Mouse (Mus musculus): ENCODE data around the gene Alpl. TPM values are rescaled to one million over a fixed set of nuclear protein-coding genes. Genes with fewer than 3 reads are reported as not detected.

Alpl gene
- polyA plus RNA-seq, 1 experiment from 2014 or later = 2.5 TPM

- Histone ChIP-seq H3K4me1 (replicated peaks; ENCODE audit: control insufficient read depth, insufficient read depth) (no peaks in the 10 kb centered on the region), H3K4me3 (ENCODE audit: low read depth, low read length) (no peak overlapping the region), H3K9me3 (ENCODE audit: control insufficient read depth, low read length) (no peaks in the 10 kb centered on the region), H3K27me3 (ENCODE audit: control insufficient read depth, insufficient read depth, low read length) (no peaks in the 10 kb centered on the region), H3K36me3 (ENCODE audit: control insufficient read depth, insufficient read depth, low read length) (no peaks in the 10 kb centered on the region), H3K4me2 (replicated peaks; ENCODE audit: low read depth) (no peak overlapping the region), H3K9ac (ENCODE audit: low read length) (no peak overlapping the region), H3K27ac (replicated peaks) (no peak overlapping the region)
- ATAC-seq (ENCODE audit: low FRiP score, low TSS enrichment) (no peak), DNase-seq (ENCODE audit: low spot score) (no peak)
- no peak for TF ChIP-seq CTCF (IDR thresholded peaks at IDR 0.05; ENCODE audit: low read depth)
- no peak for TF ChIP-seq EP300 (optimal IDR thresholded peaks at IDR 0.05)
- 74% methylated on average over 3 of the region's 3 CpGs for WGBS
These were observed 15.2 kb downstream of the Alpl start for GRCm38 (mm10) chr4:137780986-137781385.

- Histone ChIP-seq H3K36me3 (ENCODE audit: control insufficient read depth, insufficient read depth, low read length) (no peaks in the 10 kb centered on the region), H3K4me3 (ENCODE audit: low read depth, low read length) (no peak overlapping the region), H3K9me3 (ENCODE audit: control insufficient read depth, low read length) (no peaks in the 10 kb centered on the region), H3K9ac (ENCODE audit: low read length) (no peak overlapping the region), H3K27ac (replicated peaks) (no peak overlapping the region), H3K4me2 (replicated peaks; ENCODE audit: low read depth) (no peak overlapping the region), H3K4me1 (replicated peaks; ENCODE audit: control insufficient read depth, insufficient read depth) (no peaks in the 10 kb centered on the region), H3K27me3 (ENCODE audit: control insufficient read depth, insufficient read depth, low read length) (no peaks in the 10 kb centered on the region)
- ATAC-seq (ENCODE audit: low FRiP score, low TSS enrichment) (no peak), DNase-seq (ENCODE audit: low spot score) (no peak)
- TF ChIP-seq EP300 (optimal IDR thresholded peaks at IDR 0.05) = no peak
- no peak for TF ChIP-seq CTCF (IDR thresholded peaks at IDR 0.05; ENCODE audit: low read depth)
- WGBS = 81% methylated on average over 17 of the region's 17 CpGs
These were observed 17.6 kb downstream of the Alpl start for GRCm38 (mm10) chr4:137778397-137779184.

GRCm38 (mm10) chr4:137777866-137778265, 18.3 kb downstream of the Alpl start:
- Histone ChIP-seq H3K4me2 (replicated peaks; ENCODE audit: low read depth) (no peak overlapping the region), H3K4me3 (ENCODE audit: low read depth, low read length) (no peak overlapping the region), H3K27me3 (ENCODE audit: control insufficient read depth, insufficient read depth, low read length) (no peaks in the 10 kb centered on the region), H3K4me1 (replicated peaks; ENCODE audit: control insufficient read depth, insufficient read depth) (no peaks in the 10 kb centered on the region), H3K9me3 (ENCODE audit: control insufficient read depth, low read length) (no peaks in the 10 kb centered on the region), H3K36me3 (ENCODE audit: control insufficient read depth, insufficient read depth, low read length) (no peaks in the 10 kb centered on the region), H3K9ac (ENCODE audit: low read length) (no peak overlapping the region), H3K27ac (replicated peaks) (no peak overlapping the region)
- TF ChIP-seq CTCF (IDR thresholded peaks at IDR 0.05; ENCODE audit: low read depth) (no peak), EP300 (optimal IDR thresholded peaks at IDR 0.05) (no peak)
- ATAC-seq (ENCODE audit: low FRiP score, low TSS enrichment) (no peak), DNase-seq (ENCODE audit: low spot score) (no peak)
- WGBS = 81% methylated on average over 4 of the region's 4 CpGs

GRCm38 (mm10) chr4:137774505-137774904, 21.7 kb downstream of the Alpl start:
- no peaks in the 10 kb centered on the region for H3K4me1 ChIP-seq (replicated peaks; ENCODE audit: control insufficient read depth, insufficient read depth)
- TF ChIP-seq CTCF (IDR thresholded peaks at IDR 0.05; ENCODE audit: low read depth) (no peak), EP300 (optimal IDR thresholded peaks at IDR 0.05) (no peak)
- H3K4me3 ChIP-seq (ENCODE audit: low read depth, low read length) = no peak overlapping the region
- no peaks in the 10 kb centered on the region for H3K27me3 ChIP-seq (ENCODE audit: control insufficient read depth, insufficient read depth, low read length)
- H3K27ac ChIP-seq (replicated peaks) = no peak overlapping the region
- WGBS = 81% methylated on average over 6 of the region's 6 CpGs
- H3K4me2 ChIP-seq (replicated peaks; ENCODE audit: low read depth) = no peak overlapping the region
- no peak overlapping the region for H3K9ac ChIP-seq (ENCODE audit: low read length)
- DNase-seq (ENCODE audit: low spot score) (no peak), ATAC-seq (ENCODE audit: low FRiP score, low TSS enrichment) (no peak)
- no peaks in the 10 kb centered on the region for H3K36me3 ChIP-seq (ENCODE audit: control insufficient read depth, insufficient read depth, low read length)
- no peaks in the 10 kb centered on the region for H3K9me3 ChIP-seq (ENCODE audit: control insufficient read depth, low read length)

GRCm38 (mm10) chr4:137774013-137774412, 22.2 kb downstream of the Alpl start:
- WGBS = 52% methylated on average over 5 of the region's 5 CpGs
- Histone ChIP-seq H3K9me3 (ENCODE audit: control insufficient read depth, low read length) (no peaks in the 10 kb centered on the region), H3K4me3 (ENCODE audit: low read depth, low read length) (no peak overlapping the region), H3K36me3 (ENCODE audit: control insufficient read depth, insufficient read depth, low read length) (no peaks in the 10 kb centered on the region), H3K9ac (ENCODE audit: low read length) (no peak overlapping the region), H3K4me2 (replicated peaks; ENCODE audit: low read depth) (no peak overlapping the region), H3K27ac (replicated peaks) (no peak overlapping the region), H3K27me3 (ENCODE audit: control insufficient read depth, insufficient read depth, low read length) (no peaks in the 10 kb centered on the region), H3K4me1 (replicated peaks; ENCODE audit: control insufficient read depth, insufficient read depth) (no peaks in the 10 kb centered on the region)
- DNase-seq (ENCODE audit: low spot score) = no peak
- TF ChIP-seq EP300 (optimal IDR thresholded peaks at IDR 0.05) (no peak), CTCF (IDR thresholded peaks at IDR 0.05; ENCODE audit: low read depth) (no peak)
- no peak for ATAC-seq (ENCODE audit: low FRiP score, low TSS enrichment)

- no peak for DNase-seq (ENCODE audit: low spot score)
- Histone ChIP-seq H3K4me2 (replicated peaks; ENCODE audit: low read depth) (no peak overlapping the region), H3K9me3 (ENCODE audit: control insufficient read depth, low read length) (no peaks in the 10 kb centered on the region), H3K27ac (replicated peaks) (no peak overlapping the region), H3K9ac (ENCODE audit: low read length) (no peak overlapping the region), H3K4me3 (ENCODE audit: low read depth, low read length) (no peak overlapping the region), H3K36me3 (ENCODE audit: control insufficient read depth, insufficient read depth, low read length) (no peaks in the 10 kb centered on the region), H3K27me3 (ENCODE audit: control insufficient read depth, insufficient read depth, low read length) (no peaks in the 10 kb centered on the region), H3K4me1 (replicated peaks; ENCODE audit: control insufficient read depth, insufficient read depth) (no peaks in the 10 kb centered on the region)
- 53% methylated on average over 2 of the region's 2 CpGs for WGBS
- TF ChIP-seq EP300 (optimal IDR thresholded peaks at IDR 0.05) (no peak), CTCF (IDR thresholded peaks at IDR 0.05; ENCODE audit: low read depth) (no peak)
- ATAC-seq (ENCODE audit: low FRiP score, low TSS enrichment) = no peak
These were observed 22.8 kb downstream of the Alpl start for GRCm38 (mm10) chr4:137773369-137773899.
